Mouse (Mus musculus): ENCODE results near the gene Guca1b. TPM values are rescaled to one million over a fixed set of nuclear protein-coding genes. Genes with fewer than 3 reads are reported as not detected.

Guca1b gene
- polyA plus RNA-seq, 1 experiment from 2014 or later = 0.67 TPM

GRCm38 (mm10) chr17:47441296-47442051, 56.3 kb downstream of the Guca1b start:
- Histone ChIP-seq H3K27ac (replicated peaks) (no peak overlapping the region), H3K27me3 (peaks cover 24% of the 10 kb centered on the region), H3K9ac (no peak overlapping the region), H3K4me2 (no peak overlapping the region), H3K4me3 (no peak overlapping the region), H3K4me1 (replicated peaks) (peaks cover 15% of the 10 kb centered on the region), H3K9me3 (no peaks in the 10 kb centered on the region), H3K36me3 (no peaks in the 10 kb centered on the region)
- WGBS = 82% methylated on average over 19 of the region's 19 CpGs
- ATAC-seq (ENCODE audit: low FRiP score, low read depth) = no peak

GRCm38 (mm10) chr17:47442271-47442670, 57.1 kb downstream of the Guca1b start:
- H3K27me3 ChIP-seq = peaks cover 18% of the 10 kb centered on the region
- no peak for ATAC-seq (ENCODE audit: low FRiP score, low read depth)
- H3K9me3 ChIP-seq = no peaks in the 10 kb centered on the region
- H3K9ac ChIP-seq = no peak overlapping the region
- no peaks in the 10 kb centered on the region for H3K36me3 ChIP-seq
- H3K4me2 ChIP-seq = no peak overlapping the region
- H3K4me3 ChIP-seq = no peak overlapping the region
- no peak overlapping the region for H3K27ac ChIP-seq (replicated peaks)
- peaks cover 10% of the 10 kb centered on the region for H3K4me1 ChIP-seq (replicated peaks)
- WGBS = 77% methylated on average over 3 of the region's 3 CpGs

Other genes with a start within 250 kb of the Guca1b start
- 66.4 and 70.3 TPM in 2 replicates for gene Mrps10, start 16.5 kb upstream of the Guca1b start, polyA plus RNA-seq (2015; fragmentation: Nextera tagmentation; extraction: Ambion mirVana)
- gene Guca1a, start 15.2 kb downstream of the Guca1b start, polyA plus RNA-seq (2015; fragmentation: Nextera tagmentation; extraction: Ambion mirVana) = 0.56 and 0.70 TPM in 2 replicates
- gene AI661453, start 51.2 kb downstream of the Guca1b start, polyA plus RNA-seq (2015; fragmentation: Nextera tagmentation; extraction: Ambion mirVana) = 0.10 and 0.47 TPM in 2 replicates
- 0.47 and 0.74 TPM in 2 replicates for gene 1700001C19Rik, start 52.0 kb downstream of the Guca1b start, polyA plus RNA-seq (2015; fragmentation: Nextera tagmentation; extraction: Ambion mirVana)
- 21.0 and 22.5 TPM in 2 replicates for gene Taf8, start 116.9 kb downstream of the Guca1b start, polyA plus RNA-seq (2015; fragmentation: Nextera tagmentation; extraction: Ambion mirVana)
- gene Ccnd3, start 119.7 kb downstream of the Guca1b start, polyA plus RNA-seq (2015; fragmentation: Nextera tagmentation; extraction: Ambion mirVana) = 88.8 and 91.0 TPM in 2 replicates
- 33.9 and 37.5 TPM in 2 replicates for gene Bysl, start 226.1 kb downstream of the Guca1b start, polyA plus RNA-seq (2015; fragmentation: Nextera tagmentation; extraction: Ambion mirVana)
- 41.2 and 43.9 TPM in 2 replicates for gene Med20, start 226.2 kb downstream of the Guca1b start, polyA plus RNA-seq (2015; fragmentation: Nextera tagmentation; extraction: Ambion mirVana)
- gene Gm20517, start 226.2 kb downstream of the Guca1b start, polyA plus RNA-seq (2015; fragmentation: Nextera tagmentation; extraction: Ambion mirVana) = 2.0 and 2.5 TPM in 2 replicates
- 6.3 and 8.2 TPM in 2 replicates for gene Usp49, start 245.3 kb downstream of the Guca1b start, polyA plus RNA-seq (2015; fragmentation: Nextera tagmentation; extraction: Ambion mirVana)

Data from hindbrain, embryonic 15.5 days (tissue).